Mouse (Mus musculus) lung, adult 2 months (tissue): Measurements from ENCODE around the gene Gm20388.

Source experiments
- CTCF ChIP-seq: fragments of 200-500 bp; IDR thresholded peaks from 2 replicates; pipeline ENCODE4 v1.5.1; 2011; ENCODE audit warnings: mild to moderate bottlenecking, low read length, control low read depth; ENCODE audit not compliant: insufficient read depth
- POLR2A ChIP-seq: fragments of 200-500 bp; IDR thresholded peaks from 2 replicates; pipeline ENCODE4 v1.6.1; 2011; ENCODE audit warnings: low read depth, mild to moderate bottlenecking, control low read depth, low read length, borderline replicate concordance; ENCODE audit errors: extremely low read depth

DNA sequence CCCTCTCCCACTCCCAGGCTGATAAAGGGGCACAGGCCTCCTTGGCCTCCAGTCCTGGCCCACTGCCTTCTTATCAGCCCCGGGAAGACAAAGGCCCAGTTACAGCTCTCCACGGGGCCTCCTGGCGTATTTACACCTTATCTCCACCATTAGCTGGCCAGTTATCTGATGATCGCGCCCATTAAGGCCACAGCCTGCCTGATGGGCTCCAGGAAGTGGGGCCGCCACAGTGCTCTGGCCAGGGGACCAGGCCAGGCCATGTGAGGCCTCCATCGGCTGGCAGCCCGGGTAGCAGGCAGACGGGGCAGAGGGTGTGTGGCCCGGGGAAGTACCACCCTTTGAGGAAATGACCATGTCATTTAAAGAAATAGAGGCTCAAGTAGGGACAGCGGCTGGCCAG lies 2412.2 kb downstream of the Gm20388 start:
- no peak for TF ChIP-seq CTCF
- TF ChIP-seq POLR2A = no peak
